Mouse (Mus musculus): ENCODE measurements around the gene Spz1. TPM values are rescaled to one million over a fixed set of nuclear protein-coding genes. Genes with fewer than 3 reads are reported as not detected.

The Spz1 gene
- polyA plus RNA-seq, 1 experiment from 2014 or later: not detected

GRCm38 (mm10) chr13:92539126-92539525, 36.8 kb downstream of the Spz1 start:
- 89% methylated on average over 4 of the region's 4 CpGs for WGBS (ENCODE audit: missing documents)
- no peaks in the 10 kb centered on the region for H3K36me3 ChIP-seq (ENCODE audit: inconsistent target)
- H3K79me2 ChIP-seq (ENCODE audit: inconsistent target): no peaks in the 10 kb centered on the region
- H3K4me3 ChIP-seq (ENCODE audit: inconsistent target): no peak overlapping the region
- H3K27ac ChIP-seq: no peak overlapping the region

- WGBS (ENCODE audit: missing documents): 70% methylated on average over 2 of the region's 2 CpGs
- H3K4me3 ChIP-seq (ENCODE audit: inconsistent target): no peak overlapping the region
Observed at GRCm38 (mm10) chr13:92533801-92534200, 42.2 kb downstream of the Spz1 start.

GRCm38 (mm10) chr13:92532216-92532615, 43.8 kb downstream of the Spz1 start:
- H3K79me2 ChIP-seq (ENCODE audit: inconsistent target): peaks cover 25% of the 10 kb centered on the region
- no peak overlapping the region for H3K4me3 ChIP-seq (ENCODE audit: inconsistent target)
- 71% methylated on average over 2 of the region's 2 CpGs for WGBS (ENCODE audit: missing documents)
- no peaks in the 10 kb centered on the region for H3K36me3 ChIP-seq (ENCODE audit: inconsistent target)
- no peak overlapping the region for H3K27ac ChIP-seq

More at GRCm38 (mm10) chr13:92533801-92534200, 42.2 kb downstream of the Spz1 start:
- Histone ChIP-seq H3K79me2 (ENCODE audit: inconsistent target) (peaks cover 14% of the 10 kb centered on the region), H3K27ac (no peak overlapping the region), H3K36me3 (ENCODE audit: inconsistent target) (no peaks in the 10 kb centered on the region)

- H3K36me3 ChIP-seq (ENCODE audit: inconsistent target): no peaks in the 10 kb centered on the region
Observed at GRCm38 (mm10) chr13:92531237-92531636, 44.7 kb downstream of the Spz1 start.

GRCm38 (mm10) chr13:92530721-92531211, 45.2 kb downstream of the Spz1 start, which contains the start of gene Zfyve16:
Gene Zfyve16 (minus strand): TSS chr13:92530868.
- Histone ChIP-seq H3K79me2 (ENCODE audit: inconsistent target) (peaks cover 36% of the 10 kb centered on the region), H3K27ac (peak within 1 kb of the TSS; percentile 85), H3K36me3 (ENCODE audit: inconsistent target) (no peaks in the 10 kb centered on the region), H3K4me3 (ENCODE audit: inconsistent target) (peak within 1 kb of the TSS; percentile 66)
- under 1% methylated on average over 46 of the region's 46 CpGs for WGBS (ENCODE audit: missing documents)

More at GRCm38 (mm10) chr13:92531237-92531636, 44.7 kb downstream of the Spz1 start:
- 7% methylated on average over 15 of the region's 15 CpGs for WGBS (ENCODE audit: missing documents)
- Histone ChIP-seq H3K27ac (peak overlapping the region; percentile 85), H3K79me2 (ENCODE audit: inconsistent target) (peaks cover 35% of the 10 kb centered on the region), H3K4me3 (ENCODE audit: inconsistent target) (peak overlapping the region; percentile 66)

GRCm38 (mm10) chr13:92529828-92530720, 45.9 kb downstream of the Spz1 start:
- Histone ChIP-seq H3K36me3 (ENCODE audit: inconsistent target) (no peaks in the 10 kb centered on the region), H3K79me2 (ENCODE audit: inconsistent target) (peaks cover 43% of the 10 kb centered on the region), H3K4me3 (ENCODE audit: inconsistent target) (peak overlapping the region; percentile 66), H3K27ac (peak overlapping the region; percentile 41; the same call in 1 of the 2 replicates)
- WGBS (ENCODE audit: missing documents): 2% methylated on average over 47 of the region's 47 CpGs

Other genes with a start within 250 kb of the Spz1 start
- gene Dhfr, start 221.4 kb downstream of the Spz1 start, polyA plus RNA-seq (2018): 0.89 to 9.2 TPM (median 3.4 TPM) in 3 replicates
- gene Msh3, start 221.2 kb downstream of the Spz1 start, polyA plus RNA-seq (2018): 5.7 to 8.1 TPM (median 7.4 TPM) in 3 replicates
- not detected in 3 replicates for gene Ankrd34b, start 150.3 kb downstream of the Spz1 start, polyA plus RNA-seq (2018)
- gene Fam151b, start 92.2 kb downstream of the Spz1 start, polyA plus RNA-seq (2018): 6.2 to 7.4 TPM (median 6.4 TPM) in 3 replicates
- gene Zfyve16, start 45.3 kb downstream of the Spz1 start, polyA plus RNA-seq (2018): 13.9 to 17.0 TPM (median 15.7 TPM) in 3 replicates
- gene Serinc5, start 34.9 kb upstream of the Spz1 start, polyA plus RNA-seq (2018): 3.1 to 9.9 TPM (median 5.8 TPM) in 3 replicates
- not detected in 3 replicates for gene Thbs4, start 218.6 kb upstream of the Spz1 start, polyA plus RNA-seq (2018)